Mouse (Mus musculus): ENCODE measurements around the gene Dync2li1. TPM values are rescaled to one million over a fixed set of nuclear protein-coding genes. Genes with fewer than 3 reads are reported as not detected.

Dync2li1 gene
- total and polyA plus RNA-seq, 3 experiments: 2.7 to 3.5 (median 2.9) TPM

DNA sequence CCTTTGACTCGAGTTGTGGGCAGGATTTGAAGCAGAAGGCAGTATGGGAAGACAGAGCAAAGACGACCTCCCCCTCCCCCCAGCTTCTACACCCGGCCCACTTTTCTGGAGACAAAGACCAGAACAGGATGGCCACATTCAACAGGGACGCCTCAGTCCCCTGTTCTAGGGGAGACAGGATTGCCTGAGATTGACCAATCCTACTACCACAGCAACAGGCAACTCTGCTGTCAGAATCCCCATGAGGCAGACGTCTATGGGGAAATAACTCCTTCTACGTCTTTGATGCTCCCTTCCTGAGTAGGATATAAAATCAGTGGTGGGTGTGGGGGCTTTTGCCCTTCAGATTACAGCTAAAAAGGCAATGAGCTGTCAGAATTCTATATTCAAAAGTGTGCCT is 58.0 kb downstream of the Dync2li1 start:
- Histone ChIP-seq H3K27ac (no peak overlapping the region), H3K79me2 (replicated peaks; ENCODE audit: control insufficient read depth, insufficient read depth, low read length) (no peaks in the 10 kb centered on the region), H3K36me3 (ENCODE audit: control insufficient read depth, insufficient read depth, low read length) (no peaks in the 10 kb centered on the region), H3K9ac (ENCODE audit: low read depth, low read length) (no peak overlapping the region), H3K27me3 (ENCODE audit: control insufficient read depth, insufficient read depth, low read length) (no peaks in the 10 kb centered on the region), H3K4me3 (no peak overlapping the region), H3K4me1 (ENCODE audit: control insufficient read depth, insufficient read depth, low read length) (no peaks in the 10 kb centered on the region)
- intact Hi-C loops (cut with DNase I): no loop called here
- no peak for DNase-seq
- no peak for TF ChIP-seq EP300 (IDR thresholded peaks at IDR 0.05; ENCODE audit: insufficient read depth, low read depth, low read length)
- no peak for TF ChIP-seq POLR2A (IDR thresholded peaks at IDR 0.05; ENCODE audit: insufficient read depth, low read depth, low read length)
- TF ChIP-seq CTCF (IDR thresholded peaks at IDR 0.05): no peak
- WGBS: 38% methylated on average over 6 of the region's 6 CpGs

- no peak overlapping the region for H3K27ac ChIP-seq
- no peaks in the 10 kb centered on the region for H3K79me2 ChIP-seq (replicated peaks; ENCODE audit: control insufficient read depth, insufficient read depth, low read length)
- no peaks in the 10 kb centered on the region for H3K4me1 ChIP-seq (ENCODE audit: control insufficient read depth, insufficient read depth, low read length)
- no peak for TF ChIP-seq EP300 (IDR thresholded peaks at IDR 0.05; ENCODE audit: insufficient read depth, low read depth, low read length)
- TF ChIP-seq CTCF (IDR thresholded peaks at IDR 0.05): no peak
- no peak for TF ChIP-seq POLR2A (IDR thresholded peaks at IDR 0.05; ENCODE audit: insufficient read depth, low read depth, low read length)
- H3K36me3 ChIP-seq (ENCODE audit: control insufficient read depth, insufficient read depth, low read length): no peaks in the 10 kb centered on the region
- H3K4me3 ChIP-seq: no peak overlapping the region
- DNase-seq: no peak
- WGBS: 58% methylated on average over 4 of the region's 4 CpGs
- no peak overlapping the region for H3K9ac ChIP-seq (ENCODE audit: low read depth, low read length)
- H3K27me3 ChIP-seq (ENCODE audit: control insufficient read depth, insufficient read depth, low read length): no peaks in the 10 kb centered on the region
- intact Hi-C loops (cut with DNase I): no loop called here
Observed at GRCm38 (mm10) chr17:84685286-84685685, 59.0 kb downstream of the Dync2li1 start.

GRCm38 (mm10) chr17:84687994-84688393 is 61.7 kb downstream of the Dync2li1 start:
- Histone ChIP-seq H3K9ac (ENCODE audit: low read depth, low read length) (no peak overlapping the region), H3K36me3 (ENCODE audit: control insufficient read depth, insufficient read depth, low read length) (no peaks in the 10 kb centered on the region), H3K4me1 (ENCODE audit: control insufficient read depth, insufficient read depth, low read length) (no peaks in the 10 kb centered on the region), H3K27me3 (ENCODE audit: control insufficient read depth, insufficient read depth, low read length) (no peaks in the 10 kb centered on the region), H3K4me3 (no peak overlapping the region), H3K79me2 (replicated peaks; ENCODE audit: control insufficient read depth, insufficient read depth, low read length) (no peaks in the 10 kb centered on the region), H3K27ac (no peak overlapping the region)
- 77% methylated on average over 5 of the region's 5 CpGs for WGBS
- TF ChIP-seq CTCF (IDR thresholded peaks at IDR 0.05) (no peak), POLR2A (IDR thresholded peaks at IDR 0.05; ENCODE audit: insufficient read depth, low read depth, low read length) (no peak), EP300 (IDR thresholded peaks at IDR 0.05; ENCODE audit: insufficient read depth, low read depth, low read length) (no peak)
- intact Hi-C loops (cut with DNase I): no loop called here
- DNase-seq: no peak

DNA sequence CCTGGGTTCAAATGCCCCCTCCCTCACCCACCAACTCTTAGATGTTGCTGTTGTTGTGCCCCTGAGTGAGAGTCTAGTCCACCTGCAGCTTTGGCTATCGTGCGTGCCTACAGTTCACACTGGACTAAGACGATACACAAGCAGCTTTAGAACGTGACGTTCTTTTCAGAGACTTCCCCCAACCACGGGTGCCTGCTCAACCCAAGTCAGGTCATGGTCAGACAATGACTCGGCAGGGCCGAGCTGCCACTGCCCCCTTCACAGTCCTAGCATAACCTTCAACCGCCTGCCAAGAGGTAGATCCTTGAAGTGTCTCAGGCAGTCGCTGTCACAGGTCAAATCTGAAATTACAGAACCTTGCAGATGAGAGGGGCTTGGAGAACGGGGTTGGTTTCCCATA is 62.5 kb downstream of the Dync2li1 start:
- no peak overlapping the region for H3K27ac ChIP-seq
- H3K36me3 ChIP-seq (ENCODE audit: control insufficient read depth, insufficient read depth, low read length): no peaks in the 10 kb centered on the region
- intact Hi-C loops (cut with DNase I): no loop called here
- no peaks in the 10 kb centered on the region for H3K4me1 ChIP-seq (ENCODE audit: control insufficient read depth, insufficient read depth, low read length)
- no peak for DNase-seq
- 78% methylated on average over 11 of the region's 11 CpGs for WGBS
- no peak for TF ChIP-seq POLR2A (IDR thresholded peaks at IDR 0.05; ENCODE audit: insufficient read depth, low read depth, low read length)
- no peak for TF ChIP-seq EP300 (IDR thresholded peaks at IDR 0.05; ENCODE audit: insufficient read depth, low read depth, low read length)
- TF ChIP-seq CTCF (IDR thresholded peaks at IDR 0.05): no peak
- H3K79me2 ChIP-seq (replicated peaks; ENCODE audit: control insufficient read depth, insufficient read depth, low read length): no peaks in the 10 kb centered on the region
- H3K4me3 ChIP-seq: no peak overlapping the region
- no peak overlapping the region for H3K9ac ChIP-seq (ENCODE audit: low read depth, low read length)
- H3K27me3 ChIP-seq (ENCODE audit: control insufficient read depth, insufficient read depth, low read length): no peaks in the 10 kb centered on the region

DNA sequence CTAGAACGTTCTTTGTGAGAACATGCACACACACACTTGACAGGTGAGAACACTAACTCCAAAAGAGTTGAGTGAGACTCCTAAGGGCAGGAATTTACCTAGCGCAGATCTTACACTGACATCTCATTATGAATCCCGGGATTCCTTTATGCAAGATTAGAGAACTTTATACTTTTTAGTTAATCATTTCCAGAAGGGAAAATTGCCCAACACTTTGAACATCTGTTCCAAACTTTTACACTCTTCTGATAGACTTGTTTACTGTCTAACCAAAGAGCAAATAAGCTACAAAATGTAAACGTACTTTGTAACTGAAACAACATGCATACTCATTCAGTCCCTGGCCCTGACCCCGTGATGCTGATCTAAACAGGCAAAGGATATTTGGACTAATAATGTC is 63.0 kb downstream of the Dync2li1 start:
- Histone ChIP-seq H3K36me3 (ENCODE audit: control insufficient read depth, insufficient read depth, low read length) (no peaks in the 10 kb centered on the region), H3K9ac (ENCODE audit: low read depth, low read length) (no peak overlapping the region), H3K4me1 (ENCODE audit: control insufficient read depth, insufficient read depth, low read length) (no peaks in the 10 kb centered on the region), H3K4me3 (no peak overlapping the region), H3K79me2 (replicated peaks; ENCODE audit: control insufficient read depth, insufficient read depth, low read length) (no peaks in the 10 kb centered on the region), H3K27me3 (ENCODE audit: control insufficient read depth, insufficient read depth, low read length) (no peaks in the 10 kb centered on the region), H3K27ac (no peak overlapping the region)
- intact Hi-C loops (cut with DNase I): no loop called here
- TF ChIP-seq CTCF (IDR thresholded peaks at IDR 0.05) (no peak), POLR2A (IDR thresholded peaks at IDR 0.05; ENCODE audit: insufficient read depth, low read depth, low read length) (no peak), EP300 (IDR thresholded peaks at IDR 0.05; ENCODE audit: insufficient read depth, low read depth, low read length) (no peak)
- WGBS: 74% methylated on average over 5 of the region's 5 CpGs
- no peak for DNase-seq

DNA sequence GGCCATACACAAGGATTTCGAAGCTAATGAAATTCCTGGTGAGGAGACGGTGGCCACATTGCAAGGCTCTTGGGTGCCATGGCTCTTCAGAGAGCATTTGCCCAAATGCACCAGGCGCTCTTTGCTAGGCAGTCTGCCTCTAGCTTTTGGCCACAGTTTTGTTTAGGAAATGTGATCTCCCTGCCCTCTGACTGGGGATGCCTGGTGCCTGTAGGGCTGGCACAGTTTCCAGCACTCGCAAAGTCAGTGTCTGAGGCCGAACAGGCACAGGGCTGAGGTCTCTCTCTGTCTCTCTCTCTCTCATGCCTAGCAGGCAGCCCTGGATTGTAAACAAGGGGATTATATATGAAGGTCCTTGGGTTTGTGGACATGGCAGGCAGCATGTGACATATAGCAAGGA is 63.8 kb downstream of the Dync2li1 start:
- no peaks in the 10 kb centered on the region for H3K79me2 ChIP-seq (replicated peaks; ENCODE audit: control insufficient read depth, insufficient read depth, low read length)
- no peaks in the 10 kb centered on the region for H3K27me3 ChIP-seq (ENCODE audit: control insufficient read depth, insufficient read depth, low read length)
- H3K9ac ChIP-seq (ENCODE audit: low read depth, low read length): no peak overlapping the region
- H3K27ac ChIP-seq: no peak overlapping the region
- no peaks in the 10 kb centered on the region for H3K4me1 ChIP-seq (ENCODE audit: control insufficient read depth, insufficient read depth, low read length)
- DNase-seq: no peak
- WGBS: 73% methylated on average over 5 of the region's 5 CpGs
- TF ChIP-seq EP300 (IDR thresholded peaks at IDR 0.05; ENCODE audit: insufficient read depth, low read depth, low read length): no peak
- intact Hi-C loops (cut with DNase I): no loop called here
- H3K4me3 ChIP-seq: no peak overlapping the region
- H3K36me3 ChIP-seq (ENCODE audit: control insufficient read depth, insufficient read depth, low read length): no peaks in the 10 kb centered on the region

Data from heart, adult 2 months (tissue).